Mouse (Mus musculus): ENCODE data around the gene Prb1. TPM values are rescaled to one million over a fixed set of nuclear protein-coding genes. Genes with fewer than 3 reads are reported as not detected.
"Not testable (repeated sequence)": the region's sequence is repeated elsewhere in the genome, so short reads cannot be mapped to it uniquely, and the experiment has no call there.

Gene Prb1
- not detected in 2 replicates for polyA plus RNA-seq (2014; fragmentation: Nextera tagmentation; extraction: Ambion mirVana)

GRCm38 (mm10) chr6:132210421-132210820 lies at the start of gene Prb1:
Gene Prb1 (minus strand): TSS chr6:132210521.
- not testable (repeated sequence) for H3K9ac ChIP-seq (replicated peaks; ENCODE audit: low read depth, low read length); H3K36me3 ChIP-seq (ENCODE audit: control insufficient read depth, insufficient read depth, low read length); H3K9me3 ChIP-seq (ENCODE audit: control insufficient read depth, low read length); ATAC-seq (ENCODE audit: low read depth); H3K27me3 ChIP-seq (ENCODE audit: control insufficient read depth, insufficient read depth, low read length); H3K4me1 ChIP-seq (ENCODE audit: control insufficient read depth, insufficient read depth, low read length); H3K4me3 ChIP-seq (ENCODE audit: low read depth, low read length); H3K27ac ChIP-seq (ENCODE audit: low read depth, low read length); H3K4me2 ChIP-seq (ENCODE audit: low read depth, low read length)

Other genes starting within 250 kb of the Prb1 start
- gene Prpmp5, start 104.2 kb upstream of the Prb1 start, polyA plus RNA-seq (2014; fragmentation: Nextera tagmentation; extraction: Ambion mirVana), result not detected in 2 replicates
- gene Gm8882, start 153.6 kb upstream of the Prb1 start, polyA plus RNA-seq (2014; fragmentation: Nextera tagmentation; extraction: Ambion mirVana), result not detected in 2 replicates